Mouse (Mus musculus) forebrain, postnatal 0 days (tissue): Measurements from ENCODE around the gene Auts2. TPM values are rescaled to one million over a fixed set of nuclear protein-coding genes. Genes with fewer than 3 reads are reported as not detected.

Experiments
- ATAC-seq: fragments of 200-750 bp; cut with Nextera tagmentation; 2 replicates; pipeline ENCODE4 v1.8.0; 2017; ENCODE audit warnings: mild to moderate bottlenecking, moderate library complexity
- DNase-seq: peaks from one replicate; pipeline ENCODE4 v3.0.0-alpha.2; 2015
- H3K27ac ChIP-seq: fragments of 300-500 bp; sonication (generic); 2 replicates; pipeline ENCODE4 v1.5.1; 2014; ENCODE audit warnings: low read depth, mild to moderate bottlenecking, antibody characterized with exemption, low read length, moderate library complexity, mixed read lengths
- H3K27me3 ChIP-seq: fragments of 300-500 bp; sonication (generic); 2 replicates; pipeline ENCODE4 v1.6.1; 2014; ENCODE audit warnings: mild to moderate bottlenecking, low read length, mixed read lengths; ENCODE audit not compliant: insufficient read depth
- H3K36me3 ChIP-seq: fragments of 300-500 bp; sonication (generic); 2 replicates; pipeline ENCODE4 v1.6.1; 2014; ENCODE audit warnings: mild to moderate bottlenecking, moderate library complexity; ENCODE audit not compliant: insufficient read depth
- H3K4me1 ChIP-seq: fragments of 300-500 bp; sonication (generic); 2 replicates; pipeline ENCODE4 v1.6.1; 2014; ENCODE audit warnings: antibody characterized with exemption; ENCODE audit not compliant: insufficient read depth
- H3K4me2 ChIP-seq: fragments of 300-500 bp; sonication (generic); 2 replicates; pipeline ENCODE4 v1.6.1; 2014; ENCODE audit warnings: low read depth, mild to moderate bottlenecking, moderate library complexity
- H3K4me3 ChIP-seq: fragments of 300-500 bp; sonication (generic); 2 replicates; pipeline ENCODE4 v1.5.1; 2014; ENCODE audit warnings: low read depth, low read length, mixed read lengths
- H3K9ac ChIP-seq: fragments of 300-500 bp; sonication (generic); 2 replicates; pipeline ENCODE4 v1.6.1; 2014; ENCODE audit warnings: mild to moderate bottlenecking
- H3K9me3 ChIP-seq: fragments of 300-500 bp; sonication (generic); 2 replicates; pipeline ENCODE4 v1.6.1; 2016; ENCODE audit warnings: low read length
- CTCF ChIP-seq: sonication (generic); IDR thresholded peaks from 2 replicates; pipeline ENCODE4 v1.5.1; 2016; ENCODE audit warnings: antibody characterized with exemption, control low read depth, low read depth
- WGBS: fragments of 180-500 bp; shearing (Covaris S2); extraction: QIAGEN DNeasy Blood & Tissue Kit; methylation state at CpG from one replicate; pipeline ENCODE4 v1.1.7; 2014; 5-methylcytosine and 5-hydroxymethylcytosine counted together
- polyA plus RNA-seq: library from polyadenylated mRNA; unstranded; fragments of >200 nt; fragmentation: Nextera tagmentation; extraction: Ambion mirVana; gene quantifications from 2 replicates; pipeline ENCODE4 v1.2.1, GENCODE M21; 2015
- total RNA-seq: library from RNA; depleted of rRNA; stranded (reverse); fragments of >200 nt; gene quantifications from 2 replicates; pipeline ENCODE4 v1.2.3, GENCODE M21; 2014

Gene Auts2
- total and polyA plus RNA-seq, 2 experiments from 2014 or later = 40.9 to 66.2 TPM

- no peak overlapping the region for H3K4me3 ChIP-seq
- no peak for TF ChIP-seq CTCF
- no peak overlapping the region for H3K4me2 ChIP-seq
- DNase-seq (no peak), ATAC-seq (no peak)
- no peaks in the 10 kb centered on the region for H3K27me3 ChIP-seq
- no peaks in the 10 kb centered on the region for H3K36me3 ChIP-seq
- no peaks in the 10 kb centered on the region for H3K4me1 ChIP-seq
- 70% methylated on average over 8 of the region's 8 CpGs for WGBS
- H3K27ac ChIP-seq = no peak overlapping the region
- H3K9me3 ChIP-seq = no peaks in the 10 kb centered on the region
- H3K9ac ChIP-seq = no peak overlapping the region
These were observed 984.6 kb downstream of the Auts2 start for GRCm38 (mm10) chr5:131558403-131559174.

GRCm38 (mm10) chr5:131557591-131558385, 985.4 kb downstream of the Auts2 start:
- no peak overlapping the region for H3K9ac ChIP-seq
- no peaks in the 10 kb centered on the region for H3K36me3 ChIP-seq
- no peaks in the 10 kb centered on the region for H3K27me3 ChIP-seq
- TF ChIP-seq CTCF = no peak
- H3K4me3 ChIP-seq = no peak overlapping the region
- no peaks in the 10 kb centered on the region for H3K9me3 ChIP-seq
- no peak overlapping the region for H3K4me2 ChIP-seq
- no peaks in the 10 kb centered on the region for H3K4me1 ChIP-seq
- 59% methylated on average over 14 of the region's 14 CpGs for WGBS
- DNase-seq (no peak), ATAC-seq (no peak)
- no peak overlapping the region for H3K27ac ChIP-seq

DNA sequence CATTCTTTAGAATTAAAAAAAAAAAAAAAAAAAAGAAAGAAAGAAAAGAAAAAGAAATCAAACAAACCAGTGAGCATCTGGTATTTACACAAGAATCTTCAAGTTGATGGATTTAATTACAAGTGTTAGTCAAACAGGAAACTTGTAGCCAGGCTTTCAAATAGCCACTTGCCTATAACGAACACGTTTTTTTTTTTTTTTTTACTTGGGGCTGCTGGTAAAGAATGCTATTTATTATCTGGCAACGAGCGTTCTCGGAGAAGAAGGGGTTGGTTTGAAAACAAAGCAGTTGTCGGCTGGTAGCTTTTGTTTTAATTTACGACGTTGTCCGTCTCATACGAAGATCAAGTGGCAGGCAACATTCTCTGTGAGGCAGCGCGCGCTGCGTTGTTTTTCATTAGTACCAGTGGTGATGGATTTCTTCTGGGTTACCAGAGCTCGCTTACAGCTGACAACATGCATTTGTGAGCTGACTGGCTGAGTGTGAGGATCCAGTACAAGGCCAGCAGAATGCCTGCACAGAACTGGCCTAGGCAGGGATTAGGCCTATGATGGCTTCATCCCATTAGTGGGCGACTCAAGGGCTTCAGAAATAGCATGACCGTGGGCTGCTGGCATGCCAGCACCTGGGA, 994.1 kb downstream of the Auts2 start:
- Histone ChIP-seq H3K27ac (peak overlapping the region; percentile 50; the same call in 1 of the 2 replicates), H3K36me3 (no peaks in the 10 kb centered on the region), H3K4me3 (no peak overlapping the region), H3K9ac (no peak overlapping the region), H3K9me3 (no peaks in the 10 kb centered on the region), H3K27me3 (no peaks in the 10 kb centered on the region), H3K4me1 (peaks cover 13% of the 10 kb centered on the region), H3K4me2 (no peak overlapping the region)
- no peak for TF ChIP-seq CTCF
- no peak for ATAC-seq
- no peak for DNase-seq
- WGBS = 22% methylated on average over 17 of the region's 17 CpGs

DNA sequence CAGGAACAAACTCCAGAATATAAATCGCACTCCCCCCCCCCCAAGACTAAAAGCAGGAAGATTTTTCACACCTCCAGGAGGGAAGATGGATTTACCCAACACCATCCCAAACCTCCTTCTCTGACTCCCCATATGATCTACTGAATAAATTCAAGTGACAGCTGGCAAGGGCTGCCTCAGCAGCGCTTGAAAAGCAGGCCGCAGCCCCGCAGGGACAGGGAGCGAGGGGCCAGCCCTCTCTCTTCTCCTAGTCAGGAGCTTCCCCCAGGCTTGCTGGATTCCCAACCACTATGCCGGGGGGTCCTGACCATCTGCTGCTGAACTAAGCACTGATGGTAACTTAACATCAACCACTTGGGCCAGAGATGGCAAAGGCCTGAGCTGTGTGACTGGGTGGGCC, 995.2 kb downstream of the Auts2 start:
- Histone ChIP-seq H3K4me1 (peaks cover 13% of the 10 kb centered on the region), H3K4me3 (no peak overlapping the region), H3K9me3 (no peaks in the 10 kb centered on the region), H3K9ac (no peak overlapping the region), H3K36me3 (no peaks in the 10 kb centered on the region), H3K4me2 (no peak overlapping the region), H3K27me3 (no peaks in the 10 kb centered on the region), H3K27ac (no peak overlapping the region)
- no peak for TF ChIP-seq CTCF
- ATAC-seq (no peak), DNase-seq (no peak)
- 55% methylated on average over 6 of the region's 6 CpGs for WGBS

DNA sequence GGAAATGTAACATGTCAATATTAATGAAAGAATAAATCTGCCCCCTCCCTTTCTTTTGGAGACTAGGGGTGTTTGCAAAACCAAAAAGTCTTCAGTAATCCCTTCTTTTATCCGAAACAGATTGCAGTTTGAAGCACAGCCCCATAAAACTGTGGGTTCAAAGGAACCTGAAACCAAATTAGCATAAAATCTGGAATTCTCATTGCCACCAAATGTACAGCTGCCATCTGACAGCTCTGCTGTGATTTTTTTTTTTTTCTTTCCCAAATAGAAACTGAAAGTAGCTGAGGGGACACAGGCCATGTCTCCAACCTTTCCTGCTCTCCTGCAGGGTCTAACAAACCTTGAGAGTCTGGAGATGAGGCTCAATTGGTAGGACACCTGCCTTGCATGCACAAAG, 996.7 kb downstream of the Auts2 start:
- TF ChIP-seq CTCF = no peak
- H3K36me3 ChIP-seq = no peaks in the 10 kb centered on the region
- no peak for ATAC-seq
- H3K4me3 ChIP-seq = no peak overlapping the region
- no peak overlapping the region for H3K27ac ChIP-seq
- no peak overlapping the region for H3K9ac ChIP-seq
- no peaks in the 10 kb centered on the region for H3K27me3 ChIP-seq
- no peak overlapping the region for H3K4me2 ChIP-seq
- H3K4me1 ChIP-seq = peaks cover 13% of the 10 kb centered on the region
- H3K9me3 ChIP-seq = no peaks in the 10 kb centered on the region
- DNase-seq = no peak
- 50% methylated on average over 1 of the region's 1 CpGs for WGBS

DNA sequence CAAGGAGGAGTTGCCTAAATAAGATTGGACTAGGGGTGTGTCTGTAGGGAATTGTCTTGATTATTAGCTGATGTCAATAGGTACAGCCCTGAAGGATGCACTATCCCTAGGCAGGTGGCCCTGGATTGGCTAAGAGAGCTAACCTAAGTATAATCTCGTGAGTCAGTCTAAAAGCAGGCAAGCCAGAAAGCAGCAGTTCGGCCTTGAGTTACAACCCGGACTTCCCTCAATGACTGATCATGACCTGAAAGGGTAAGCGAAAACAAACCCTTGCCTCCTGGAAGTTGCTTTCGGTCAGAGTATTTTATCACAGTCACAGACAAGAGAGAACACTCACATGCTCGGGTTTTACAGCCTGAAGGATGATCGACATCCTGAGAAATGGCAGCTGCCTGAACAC, 998.8 kb downstream of the Auts2 start:
- TF ChIP-seq CTCF = no peak
- peaks cover 13% of the 10 kb centered on the region for H3K4me1 ChIP-seq
- WGBS = 97% methylated on average over 7 of the region's 7 CpGs

More for the DNA sequence above, 998.8 kb downstream of the Auts2 start:
- no peak overlapping the region for H3K9ac ChIP-seq
- ATAC-seq (no peak), DNase-seq (no peak)
- no peak overlapping the region for H3K27ac ChIP-seq
- no peaks in the 10 kb centered on the region for H3K36me3 ChIP-seq
- no peaks in the 10 kb centered on the region for H3K27me3 ChIP-seq
- H3K9me3 ChIP-seq = no peaks in the 10 kb centered on the region
- no peak overlapping the region for H3K4me2 ChIP-seq
- no peak overlapping the region for H3K4me3 ChIP-seq
